15 mouse cellular contexts compared by ENCODE assay signal in the genomic region with DNA sequence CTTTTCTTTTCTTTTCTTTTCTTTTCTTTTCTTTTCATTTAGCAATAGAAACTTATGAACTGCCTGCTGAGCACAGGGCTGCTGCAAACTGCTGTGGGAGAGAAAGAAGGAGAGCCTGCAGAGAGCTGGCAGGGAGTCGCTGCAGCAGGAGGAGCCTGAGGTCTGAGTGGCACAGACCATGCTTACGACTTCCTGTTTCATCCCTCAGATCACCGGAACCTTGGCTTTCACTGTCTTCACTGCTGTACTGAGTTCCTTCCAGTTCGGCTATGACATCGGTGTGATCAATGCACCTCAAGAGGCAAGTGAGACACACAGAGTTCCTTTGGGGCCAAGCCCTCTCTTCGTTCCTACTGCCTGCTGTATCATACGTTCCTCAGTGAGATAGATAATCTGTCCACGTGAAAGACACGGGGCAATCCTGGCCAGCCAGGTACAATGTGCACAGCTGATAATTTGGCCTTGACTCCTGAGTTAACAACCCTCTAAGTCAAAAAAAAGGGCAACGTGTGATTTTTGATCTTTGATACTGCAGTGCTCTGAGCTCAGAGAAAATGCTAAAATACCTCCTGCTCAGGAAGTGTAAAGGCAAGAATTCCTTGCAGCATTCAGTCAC. TPM values are rescaled to one million over a fixed set of nuclear protein-coding genes. Genes with fewer than 3 reads are reported as not detected.
DNase-seq lines count a peak whose midpoint lies in the region; ATAC-seq and TF ChIP-seq lines count a peak whose summit lies in the region.
"Had no signal": no experiment of that assay in that cellular context is flagged by ENCODE, and none has a peak within 500 bp of the region (broad histone marks: within the 10 kb centered on the region; RNA-seq: fewer than 3 reads in every experiment).

No protein-coding gene starts in this region.

- H3K9ac ChIP-seq in heart, embryonic 11.5 days (ENCODE audit: low read depth, low read length): peak overlapping the region; percentile 5; the same call in 1 of the 2 replicates
- H3K9ac ChIP-seq in heart, adult 2 months (ENCODE audit: low read depth, low read length): no peak overlapping the region
- H3K9ac ChIP-seq in intestine, embryonic 15.5 days: no peak overlapping the region
- H3K9ac ChIP-seq in liver, embryonic 13.5 days: peak overlapping the region; percentile 17; the same call in 1 of the 2 replicates
- no peak overlapping the region for H3K9ac ChIP-seq in forebrain, embryonic 15.5 days (replicated peaks)

- H3K36me3 ChIP-seq in heart, embryonic 11.5 days (ENCODE audit: control insufficient read depth, insufficient read depth, low read length): no peaks in the 10 kb centered on the region
- H3K36me3 ChIP-seq in heart, adult 2 months (ENCODE audit: control insufficient read depth, insufficient read depth, low read length): no peaks in the 10 kb centered on the region
- no peaks in the 10 kb centered on the region for H3K36me3 ChIP-seq in intestine, embryonic 15.5 days
- 0 out of 2 replicates have a peak, but pooled peaks cover 4% of the 10 kb centered on the region for H3K36me3 ChIP-seq in liver, embryonic 13.5 days
- no peaks in the 10 kb centered on the region for H3K36me3 ChIP-seq in forebrain, embryonic 15.5 days

- DNase-seq in heart, adult 2 months: no peak
- peak; percentile 32 for DNase-seq in CD4-positive, CD25-positive, alpha-beta regulatory T cell, adult 2 months (ENCODE audit: low read depth, low spot score)
- no peak for DNase-seq in liver, embryonic 13.5 days
- no peak for DNase-seq in left cerebral cortex, adult 18-20 months (ENCODE audit: low spot score in 2 of 2)
- DNase-seq: B cell, adult 2 months; cerebellum, adult 2 months; spleen, adult 18-20 months had no signal

- no peak for TF ChIP-seq CTCF in heart, adult 2 months (IDR thresholded peaks at IDR 0.05)

- H3K9me3 ChIP-seq in heart, embryonic 11.5 days (replicated peaks; ENCODE audit: control insufficient read depth, low read length): no peaks in the 10 kb centered on the region
- no peaks in the 10 kb centered on the region for H3K9me3 ChIP-seq in intestine, embryonic 15.5 days
- no peaks in the 10 kb centered on the region for H3K9me3 ChIP-seq in liver, embryonic 13.5 days (replicated peaks)
- H3K9me3 ChIP-seq in forebrain, embryonic 15.5 days: no peaks in the 10 kb centered on the region

- H3K27me3 ChIP-seq in heart, embryonic 11.5 days (ENCODE audit: control insufficient read depth, insufficient read depth, low read length): no peaks in the 10 kb centered on the region
- no peaks in the 10 kb centered on the region for H3K27me3 ChIP-seq in heart, adult 2 months (ENCODE audit: control insufficient read depth, insufficient read depth, low read length)
- H3K27me3 ChIP-seq in intestine, embryonic 15.5 days (replicated peaks): no peaks in the 10 kb centered on the region
- H3K27me3 ChIP-seq in liver, embryonic 13.5 days: no peaks in the 10 kb centered on the region
- no peaks in the 10 kb centered on the region for H3K27me3 ChIP-seq in forebrain, embryonic 15.5 days

- intact Hi-C loops in heart, adult 2 months (cut with DNase I): no loop called here

- no peak overlapping the region for H3K4me2 ChIP-seq in heart, embryonic 11.5 days
- no peak overlapping the region; the same call in 1 of the 2 replicates for H3K4me2 ChIP-seq in intestine, embryonic 15.5 days (replicated peaks)
- peak overlapping the region; percentile 14; the same call in 1 of the 2 replicates for H3K4me2 ChIP-seq in liver, embryonic 13.5 days
- H3K4me2 ChIP-seq in forebrain, embryonic 15.5 days (replicated peaks): no peak overlapping the region

- no peak for TF ChIP-seq EP300 in heart, adult 2 months (IDR thresholded peaks at IDR 0.05; ENCODE audit: insufficient read depth, low read depth, low read length)

- no peak for ATAC-seq in heart, embryonic 11.5 days (replicated peaks; ENCODE audit: insufficient number of reproducible peaks, low FRiP score, low TSS enrichment)
- ATAC-seq in intestine, embryonic 15.5 days: peak; percentile 87
- no peak for ATAC-seq in liver, embryonic 13.5 days (ENCODE audit: low read depth)
- ATAC-seq in forebrain, embryonic 15.5 days (replicated peaks): no peak
- ATAC-seq in megakaryocyte, adult 5-6 weeks (ENCODE audit: poor library complexity, severe bottlenecking): no peak

- H3K79me2 ChIP-seq in heart, adult 2 months (replicated peaks; ENCODE audit: control insufficient read depth, insufficient read depth, low read length): no peaks in the 10 kb centered on the region

- no peak for TF ChIP-seq POLR2A in heart, adult 2 months (IDR thresholded peaks at IDR 0.05; ENCODE audit: insufficient read depth, low read depth, low read length)

- H3K27ac ChIP-seq in heart, embryonic 11.5 days (ENCODE audit: low read depth, low read length): no peak overlapping the region
- no peak overlapping the region for H3K27ac ChIP-seq in heart, adult 2 months
- H3K27ac ChIP-seq in intestine, embryonic 15.5 days: no peak overlapping the region
- no peak overlapping the region for H3K27ac ChIP-seq in liver, embryonic 13.5 days
- no peak overlapping the region for H3K27ac ChIP-seq in forebrain, embryonic 15.5 days (replicated peaks)

- no peaks in the 10 kb centered on the region for H3K4me1 ChIP-seq in heart, embryonic 11.5 days (ENCODE audit: control insufficient read depth, insufficient read depth, low read length)
- H3K4me1 ChIP-seq in heart, adult 2 months (ENCODE audit: control insufficient read depth, insufficient read depth, low read length): no peaks in the 10 kb centered on the region
- no peaks in the 10 kb centered on the region for H3K4me1 ChIP-seq in intestine, embryonic 15.5 days (replicated peaks)
- peaks cover 9% of the 10 kb centered on the region for H3K4me1 ChIP-seq in liver, embryonic 13.5 days (replicated peaks)
- H3K4me1 ChIP-seq in forebrain, embryonic 15.5 days: peaks cover 5% of the 10 kb centered on the region; the same call in 1 of the 2 replicates
- H3K4me1 ChIP-seq: megakaryocyte, embryonic 14.5 days had no signal

- 59% methylated on average over 10 of the region's 10 CpGs for WGBS in heart, embryonic 11.5 days (ENCODE audit: insufficient replicate concordance)
- WGBS in heart, adult 2 months: 33% methylated on average over 10 of the region's 10 CpGs
- 57% methylated on average over 10 of the region's 10 CpGs for WGBS in intestine, embryonic 15.5 days
- 21% methylated on average over 10 of the region's 10 CpGs for WGBS in liver, embryonic 13.5 days (ENCODE audit: insufficient replicate concordance)
- 76% methylated on average over 10 of the region's 10 CpGs for WGBS in forebrain, embryonic 15.5 days

- no peak overlapping the region for H3K4me3 ChIP-seq in heart, embryonic 11.5 days (ENCODE audit: low read depth, low read length)
- H3K4me3 ChIP-seq in heart, adult 2 months: no peak overlapping the region
- H3K4me3 ChIP-seq in intestine, embryonic 15.5 days (replicated peaks): no peak overlapping the region
- H3K4me3 ChIP-seq in liver, embryonic 13.5 days (replicated peaks): no peak overlapping the region
- no peak overlapping the region for H3K4me3 ChIP-seq in forebrain, embryonic 15.5 days
- H3K4me3 ChIP-seq: megakaryocyte, embryonic 14.5 days had no signal

RNA-seq across cellular contexts. Expression of a gene that starts 7.9 kb away (rescaled TPM):
- polyA plus RNA-seq in heart, embryonic 11.5 days (2014; fragmentation: Nextera tagmentation; extraction: Ambion mirVana): 0.37 and 0.41 TPM in 2 replicates
- under 1 TPM in 1 of 2 experiments, not detected in 1; 0.05 TPM for total RNA-seq in heart, adult 2 months (2021)
- polyA plus RNA-seq in heart, adult 2 months (2012; rRNA removed): 0.14 and 0.35 TPM in 2 replicates
- 6.4 and 7.8 TPM in 2 replicates for polyA plus RNA-seq in intestine, embryonic 15.5 days (2015; fragmentation: Nextera tagmentation; extraction: Ambion mirVana)
- 19.1 and 25.4 TPM in 2 replicates for polyA plus RNA-seq in liver, embryonic 13.5 days (2015; fragmentation: Nextera tagmentation; extraction: Ambion mirVana)
- total RNA-seq in left cerebral cortex, adult 18-20 months (2021): not detected
- polyA plus RNA-seq in forebrain, embryonic 15.5 days (2015; fragmentation: Nextera tagmentation; extraction: Ambion mirVana): 0.06 TPM in 1 of 2 replicates, not detected in the other
- total RNA-seq in megakaryocyte, adult 5-6 weeks (2015): not detected in 2 replicates
- not detected in 2 replicates for total RNA-seq in megakaryocyte, adult 5-6 weeks (2017)
- total RNA-seq: gastrocnemius, adult 8-10 months; left cerebral cortex, postnatal 14 days; neutrophil, adult 5-6 weeks had no signal

Comparison
In these comparisons a context has a peak if more than half of its experiments do, and no peak if none do; other contexts are left out.
1. H3K9ac ChIP-seq: peak in heart, embryonic 11.5 days (single experiment) and liver, embryonic 13.5 days (single experiment); none in heart, adult 2 months (single experiment), intestine, embryonic 15.5 days (single experiment) and forebrain, embryonic 15.5 days (single experiment).